Mouse (Mus musculus) intestine, embryonic 15.5 days (tissue): Measurements from ENCODE around the gene Mid1. TPM values are rescaled to one million over a fixed set of nuclear protein-coding genes. Genes with fewer than 3 reads are reported as not detected.

ENCODE experiments used
- ATAC-seq: fragments of 200-750 bp; cut with Nextera tagmentation; 2 replicates; pipeline ENCODE4 v1.8.0; 2017; ENCODE audit warnings: moderate TSS enrichment, moderate library complexity
- H3K27ac ChIP-seq: fragments of 300-500 bp; sonication (generic); 2 replicates; pipeline ENCODE4 v1.5.1; 2015; ENCODE audit warnings: mild to moderate bottlenecking, inconsistent platforms
- H3K27me3 ChIP-seq: fragments of 300-500 bp; sonication (generic); replicated peaks from 2 replicates; pipeline ENCODE4 v1.6.1; 2015; ENCODE audit warnings: inconsistent platforms
- H3K36me3 ChIP-seq: fragments of 300-500 bp; sonication (generic); 2 replicates; pipeline ENCODE4 v1.6.1; 2015; ENCODE audit warnings: inconsistent platforms
- H3K4me1 ChIP-seq: fragments of 300-500 bp; sonication (generic); replicated peaks from 2 replicates; pipeline ENCODE4 v1.6.1; 2015; ENCODE audit warnings: inconsistent platforms
- H3K4me2 ChIP-seq: fragments of 300-500 bp; sonication (generic); replicated peaks from 2 replicates; pipeline ENCODE4 v1.6.1; 2015; ENCODE audit warnings: mild to moderate bottlenecking, inconsistent platforms
- H3K4me3 ChIP-seq: fragments of 300-500 bp; sonication (generic); replicated peaks from 2 replicates; pipeline ENCODE4 v1.5.1; 2015; ENCODE audit warnings: inconsistent platforms
- H3K9ac ChIP-seq: fragments of 300-500 bp; sonication (generic); 2 replicates; pipeline ENCODE4 v1.6.1; 2015; ENCODE audit warnings: inconsistent platforms
- H3K9me3 ChIP-seq: fragments of 300-500 bp; sonication (generic); 2 replicates; pipeline ENCODE4 v1.6.1; 2016; ENCODE audit warnings: inconsistent platforms
- WGBS: fragments of 180-500 bp; shearing (Covaris S2); methylation state at CpG from one replicate; pipeline ENCODE4 v1.1.7; 2015; 5-methylcytosine and 5-hydroxymethylcytosine counted together
- polyA plus RNA-seq: library from polyadenylated mRNA; unstranded; fragments of >200 nt; fragmentation: Nextera tagmentation; extraction: Ambion mirVana; gene quantifications from 2 replicates; pipeline ENCODE4 v1.2.1, GENCODE M21; 2015

Mid1 gene
- polyA plus RNA-seq, 1 experiment from 2014 or later: 5.2 TPM

DNA sequence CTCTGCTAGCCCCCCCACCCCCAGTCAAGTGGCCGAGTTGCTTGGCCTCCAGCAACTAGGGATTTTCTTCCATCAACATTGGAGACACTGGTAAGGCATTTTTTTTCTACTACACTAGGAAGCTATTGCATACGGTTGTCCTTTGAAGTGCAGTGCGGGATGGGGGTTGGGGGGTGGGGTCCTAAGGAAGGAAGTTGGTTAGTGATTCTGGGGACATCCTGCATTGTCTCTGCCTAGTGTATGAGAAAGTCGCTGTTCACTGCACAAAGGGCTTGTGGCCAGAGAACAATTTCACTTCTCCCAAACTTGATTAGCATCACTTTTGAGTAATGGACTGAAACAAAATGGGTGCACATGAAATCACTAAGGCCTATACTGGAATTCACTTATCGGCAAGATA lies 143.1 kb downstream of the Mid1 start:
- H3K27ac ChIP-seq: no peak overlapping the region
- no peaks in the 10 kb centered on the region for H3K4me1 ChIP-seq
- no peak overlapping the region for H3K9ac ChIP-seq
- H3K9me3 ChIP-seq: no peaks in the 10 kb centered on the region
- 56% methylated on average over 5 of the region's 5 CpGs for WGBS
- no peak overlapping the region for H3K4me2 ChIP-seq
- H3K36me3 ChIP-seq: no peaks in the 10 kb centered on the region
- no peak for ATAC-seq
- H3K27me3 ChIP-seq: no peaks in the 10 kb centered on the region
- H3K4me3 ChIP-seq: no peak overlapping the region

DNA sequence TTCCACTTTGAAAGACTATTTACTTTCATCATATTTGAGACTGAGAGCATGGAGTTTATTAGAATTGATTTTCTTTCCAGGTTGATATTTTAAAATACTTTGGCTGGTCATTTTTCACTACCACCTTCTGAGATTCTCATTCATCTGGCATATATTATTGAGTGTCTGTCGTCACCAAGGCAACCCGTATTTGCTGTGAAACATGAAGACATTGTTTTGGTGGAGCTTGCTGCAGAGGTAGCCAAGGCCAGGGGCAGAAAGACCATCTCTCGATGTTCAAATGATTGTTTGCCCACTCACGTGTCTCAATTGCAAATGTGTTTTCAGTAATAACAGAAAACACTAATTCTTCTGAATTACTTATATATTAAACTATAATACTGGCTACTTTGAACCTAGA lies 145.1 kb downstream of the Mid1 start:
- Histone ChIP-seq H3K36me3 (no peaks in the 10 kb centered on the region), H3K27ac (no peak overlapping the region), H3K4me2 (no peak overlapping the region), H3K9ac (no peak overlapping the region), H3K9me3 (no peaks in the 10 kb centered on the region), H3K4me3 (no peak overlapping the region), H3K27me3 (no peaks in the 10 kb centered on the region), H3K4me1 (no peaks in the 10 kb centered on the region)
- no peak for ATAC-seq
- WGBS: 64% methylated on average over 4 of the region's 4 CpGs

DNA sequence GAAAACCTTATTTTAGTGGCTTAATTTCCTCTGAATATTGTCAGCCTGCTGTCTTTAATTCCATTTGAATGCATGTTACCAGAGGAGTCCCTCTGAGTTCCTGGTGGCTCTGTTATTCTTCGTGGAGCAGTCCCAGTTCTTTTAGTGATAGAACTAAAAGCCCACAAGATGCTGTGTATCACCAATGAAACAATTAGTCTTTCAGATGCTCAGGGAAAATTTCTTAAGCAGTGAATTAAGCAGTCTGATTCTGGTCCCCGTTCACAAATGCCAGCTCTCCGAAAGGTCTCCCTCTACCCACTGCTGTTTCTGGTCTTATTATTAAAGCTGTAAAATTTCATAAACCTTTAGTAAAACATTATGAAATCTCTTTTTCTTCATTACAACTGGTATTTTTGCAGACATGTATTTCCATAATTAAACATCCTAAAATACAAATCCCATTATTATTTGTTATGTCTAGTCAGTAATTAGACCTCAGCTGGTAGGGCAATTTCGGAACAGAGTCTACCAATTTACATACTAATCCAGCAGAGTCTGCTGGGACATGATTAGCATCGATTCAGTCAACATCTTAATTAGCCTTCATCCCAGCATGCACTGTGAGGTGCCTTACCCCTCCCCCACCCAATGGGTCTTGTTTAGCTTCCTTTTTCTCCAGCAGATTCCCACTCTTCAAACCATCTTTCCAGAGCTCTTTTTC lies 153.1 kb downstream of the Mid1 start:
- ATAC-seq: no peak

DNA sequence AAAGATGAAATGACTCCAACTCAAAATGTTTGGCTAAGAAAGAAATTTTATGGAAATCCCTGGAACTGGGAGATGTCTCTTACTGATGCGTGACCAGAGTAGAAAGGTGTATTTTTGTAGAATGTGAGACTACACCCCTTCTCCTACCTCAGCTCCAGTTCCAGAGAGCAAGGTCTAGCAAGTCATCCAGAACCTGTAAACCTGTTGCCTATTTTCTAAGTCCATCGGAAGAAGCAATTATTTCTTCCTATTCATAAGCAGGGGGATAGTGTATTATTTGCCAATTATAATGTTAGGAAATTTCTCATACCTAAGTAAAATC lies 153.6 kb downstream of the Mid1 start:
- H3K27ac ChIP-seq: no peak overlapping the region
- H3K4me1 ChIP-seq: no peaks in the 10 kb centered on the region
- ATAC-seq: no peak
- H3K9ac ChIP-seq: no peak overlapping the region
- H3K4me2 ChIP-seq: no peak overlapping the region
- no peak overlapping the region for H3K4me3 ChIP-seq
- no peaks in the 10 kb centered on the region for H3K36me3 ChIP-seq
- no peaks in the 10 kb centered on the region for H3K27me3 ChIP-seq
- 95% methylated on average over 2 of the region's 2 CpGs for WGBS
- H3K9me3 ChIP-seq: no peaks in the 10 kb centered on the region

More for the DNA sequence above, 153.1 kb downstream of the Mid1 start:
- Histone ChIP-seq H3K27ac (no peak overlapping the region), H3K4me3 (no peak overlapping the region), H3K27me3 (no peaks in the 10 kb centered on the region), H3K4me1 (no peaks in the 10 kb centered on the region), H3K36me3 (no peaks in the 10 kb centered on the region), H3K9ac (no peak overlapping the region), H3K4me2 (no peak overlapping the region), H3K9me3 (no peaks in the 10 kb centered on the region)
- 69% methylated on average over 5 of the region's 5 CpGs for WGBS

DNA sequence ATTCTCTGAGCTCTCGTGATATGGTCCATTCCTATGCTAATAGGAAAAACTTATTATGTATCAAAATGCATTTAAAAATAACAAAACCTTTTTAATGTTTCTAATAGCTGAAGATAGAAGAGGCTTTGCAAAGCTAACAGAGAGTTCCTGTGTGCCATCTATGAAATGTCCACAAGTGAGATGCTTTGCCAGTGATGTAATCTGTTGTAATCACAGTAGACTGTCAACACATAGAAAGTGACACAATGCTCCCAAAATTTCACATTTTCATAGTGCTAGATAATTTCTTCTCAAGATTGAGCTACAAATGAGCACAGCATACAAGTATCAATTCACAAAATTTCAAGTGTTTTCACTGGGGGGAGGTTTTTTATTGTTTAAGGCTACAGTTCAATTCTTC lies 158.3 kb downstream of the Mid1 start:
- Histone ChIP-seq H3K27me3 (no peaks in the 10 kb centered on the region), H3K4me2 (no peak overlapping the region), H3K36me3 (no peaks in the 10 kb centered on the region), H3K9ac (no peak overlapping the region), H3K27ac (no peak overlapping the region), H3K9me3 (no peaks in the 10 kb centered on the region), H3K4me1 (no peaks in the 10 kb centered on the region), H3K4me3 (no peak overlapping the region)
- ATAC-seq: no peak
- 63% methylated on average over 1 of the region's 1 CpGs for WGBS

DNA sequence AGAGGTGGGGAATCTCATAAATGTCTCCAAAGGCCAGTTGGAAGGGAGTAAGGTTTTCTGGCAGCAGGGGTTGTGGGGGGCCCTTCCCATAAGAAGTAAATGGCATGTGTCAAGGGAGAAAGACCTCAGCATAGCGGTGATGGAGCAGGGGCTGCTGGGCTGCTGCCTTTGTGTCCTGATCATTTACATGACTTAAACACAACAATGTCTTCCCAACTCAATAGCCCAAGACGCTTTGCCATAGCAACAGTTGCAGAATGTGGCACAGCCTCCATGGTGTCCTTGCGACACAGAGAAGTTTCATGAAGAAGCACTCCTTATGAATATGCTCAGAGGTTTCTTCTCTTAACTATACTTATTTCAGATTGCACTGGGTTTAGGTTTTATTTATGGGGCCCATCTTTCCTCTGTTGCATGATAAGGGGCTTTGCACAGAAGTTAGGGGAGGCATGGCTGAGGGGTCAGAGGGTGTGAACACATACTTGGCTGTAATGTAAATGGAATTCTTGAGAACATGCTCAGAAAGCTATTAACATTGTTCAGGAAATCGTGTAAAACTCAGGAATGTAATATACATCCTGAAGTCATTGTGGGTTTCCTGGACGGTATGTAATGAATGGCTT lies 159.3 kb downstream of the Mid1 start:
- Histone ChIP-seq H3K27me3 (no peaks in the 10 kb centered on the region), H3K4me1 (no peaks in the 10 kb centered on the region), H3K27ac (no peak overlapping the region), H3K4me2 (no peak overlapping the region), H3K36me3 (no peaks in the 10 kb centered on the region), H3K9ac (no peak overlapping the region), H3K4me3 (no peak overlapping the region), H3K9me3 (no peaks in the 10 kb centered on the region)
- WGBS: 51% methylated on average over 5 of the region's 5 CpGs
- ATAC-seq: no peak

DNA sequence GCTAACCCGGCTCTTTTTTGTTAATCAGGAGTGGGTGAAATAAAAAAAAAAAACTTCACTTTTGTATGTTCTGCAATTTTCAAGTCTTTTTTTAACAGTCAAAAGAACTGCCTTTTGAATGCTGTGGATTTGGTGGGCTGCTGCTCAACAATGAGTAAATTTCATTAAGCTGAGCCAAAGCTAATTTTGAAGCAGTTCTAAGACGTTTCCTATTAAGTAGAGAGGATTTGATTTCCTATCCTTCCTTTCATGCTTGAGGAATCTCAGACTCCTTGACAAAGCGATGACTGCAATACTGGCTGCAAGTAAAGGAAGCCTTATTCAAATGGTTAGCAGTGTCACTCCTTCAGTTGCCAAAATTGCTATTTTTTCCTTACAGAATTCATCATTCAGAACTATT lies 161.2 kb downstream of the Mid1 start:
- 67% methylated on average over 3 of the region's 3 CpGs for WGBS
- Histone ChIP-seq H3K9ac (no peak overlapping the region), H3K4me2 (no peak overlapping the region), H3K27ac (no peak overlapping the region), H3K4me3 (no peak overlapping the region), H3K36me3 (no peaks in the 10 kb centered on the region), H3K4me1 (no peaks in the 10 kb centered on the region), H3K9me3 (no peaks in the 10 kb centered on the region), H3K27me3 (no peaks in the 10 kb centered on the region)
- no peak for ATAC-seq

DNA sequence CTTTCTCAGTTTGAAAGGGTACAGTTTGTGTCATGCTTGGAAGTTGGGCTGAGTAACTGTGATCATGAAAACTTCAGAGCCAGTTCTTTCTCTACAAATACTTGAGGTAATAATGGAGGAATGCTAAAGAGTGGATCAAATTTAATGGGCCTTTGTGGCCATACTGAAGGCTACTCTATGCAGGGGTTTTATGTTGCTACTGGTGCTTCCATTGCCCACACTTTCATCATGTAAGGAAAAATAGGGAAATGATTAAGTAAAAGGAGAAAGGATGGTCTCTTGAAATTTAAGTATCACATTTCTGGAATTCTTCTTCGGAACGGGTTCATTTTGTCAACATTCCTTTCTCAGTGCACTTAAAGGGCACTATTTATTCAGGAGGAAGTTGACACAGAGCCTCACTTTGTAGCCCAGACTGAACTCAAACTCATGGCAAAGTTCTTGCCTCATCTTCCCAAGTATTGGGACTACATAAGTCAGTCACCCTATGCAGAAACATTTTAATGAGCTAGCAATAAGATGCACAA lies 176.3 kb downstream of the Mid1 start:
- Histone ChIP-seq H3K4me3 (no peak overlapping the region), H3K27me3 (no peaks in the 10 kb centered on the region), H3K36me3 (no peaks in the 10 kb centered on the region), H3K4me1 (no peaks in the 10 kb centered on the region), H3K4me2 (no peak overlapping the region), H3K27ac (no peak overlapping the region), H3K9me3 (no peaks in the 10 kb centered on the region), H3K9ac (no peak overlapping the region)
- no peak for ATAC-seq
- WGBS: 15% methylated on average over 2 of the region's 2 CpGs

DNA sequence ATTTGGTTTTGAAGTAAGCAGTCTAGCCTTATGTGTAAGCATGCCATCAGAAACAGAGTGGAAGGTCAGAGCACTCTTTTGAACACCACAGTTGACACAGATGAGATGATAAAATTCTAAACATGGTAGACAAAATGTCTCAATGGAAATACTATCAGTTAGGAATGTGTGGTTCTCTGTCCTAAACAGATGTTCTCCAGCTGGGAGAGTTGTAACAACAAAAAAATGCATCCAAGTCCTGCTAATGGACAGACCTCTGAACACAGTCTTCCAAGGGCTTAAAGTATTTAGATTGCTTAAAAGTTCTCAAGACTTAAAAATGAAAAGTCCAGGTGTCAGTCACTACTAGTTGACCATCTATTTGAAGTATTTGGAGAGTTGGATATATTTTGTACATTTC lies 177.4 kb downstream of the Mid1 start:
- Histone ChIP-seq H3K9ac (no peak overlapping the region), H3K27ac (no peak overlapping the region), H3K4me1 (no peaks in the 10 kb centered on the region), H3K4me3 (no peak overlapping the region), H3K36me3 (no peaks in the 10 kb centered on the region), H3K27me3 (no peaks in the 10 kb centered on the region), H3K9me3 (no peaks in the 10 kb centered on the region), H3K4me2 (no peak overlapping the region)
- ATAC-seq: no peak

DNA sequence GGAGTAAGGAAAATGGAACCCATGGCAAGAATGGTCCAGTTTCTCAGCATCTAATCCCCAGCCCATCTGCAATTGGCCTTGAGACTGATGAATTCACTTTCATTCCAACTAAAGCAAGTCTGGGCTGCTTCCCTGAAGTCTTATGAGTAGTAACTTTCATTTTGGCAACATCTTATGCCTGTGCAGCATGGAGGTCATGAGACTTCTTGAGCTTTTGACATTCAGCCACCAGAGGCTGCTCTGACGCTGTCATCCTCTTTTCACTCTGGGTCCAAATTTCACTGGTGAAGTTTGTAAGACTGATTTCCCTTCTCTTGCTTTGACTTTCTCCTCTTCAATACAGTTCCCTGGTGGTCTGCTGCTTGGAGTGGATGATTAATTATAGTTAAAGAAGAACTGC lies 177.8 kb downstream of the Mid1 start:
- Histone ChIP-seq H3K36me3 (no peaks in the 10 kb centered on the region), H3K4me3 (no peak overlapping the region), H3K4me1 (no peaks in the 10 kb centered on the region), H3K9me3 (no peaks in the 10 kb centered on the region), H3K27ac (no peak overlapping the region), H3K9ac (no peak overlapping the region), H3K4me2 (no peak overlapping the region), H3K27me3 (no peaks in the 10 kb centered on the region)
- WGBS: 51% methylated on average over 1 of the region's 1 CpGs
- no peak for ATAC-seq

DNA sequence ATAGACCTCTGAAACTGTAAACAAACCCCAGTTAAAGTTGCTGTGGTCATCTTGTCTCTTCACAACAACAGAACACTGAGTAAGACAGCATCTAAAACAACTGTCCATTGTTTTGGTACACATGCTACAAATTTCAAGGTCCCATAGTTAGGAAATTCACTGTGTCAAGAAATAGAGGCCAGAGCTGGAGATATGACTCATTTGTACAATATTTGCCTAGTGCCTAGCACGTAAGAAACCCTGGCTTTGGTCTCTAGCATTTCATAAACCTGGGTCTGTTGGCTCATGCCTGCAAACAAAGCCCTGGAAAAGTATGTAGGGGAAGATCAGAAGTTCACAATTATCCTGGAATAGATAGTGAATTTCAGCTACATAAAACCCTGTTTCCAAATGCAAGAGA lies 178.8 kb downstream of the Mid1 start:
- Histone ChIP-seq H3K4me3 (no peak overlapping the region), H3K4me1 (no peaks in the 10 kb centered on the region), H3K4me2 (no peak overlapping the region), H3K9me3 (no peaks in the 10 kb centered on the region), H3K9ac (no peak overlapping the region), H3K27ac (no peak overlapping the region), H3K27me3 (no peaks in the 10 kb centered on the region), H3K36me3 (no peaks in the 10 kb centered on the region)
- ATAC-seq: no peak
- WGBS: 22% methylated on average over 1 of the region's 1 CpGs

DNA sequence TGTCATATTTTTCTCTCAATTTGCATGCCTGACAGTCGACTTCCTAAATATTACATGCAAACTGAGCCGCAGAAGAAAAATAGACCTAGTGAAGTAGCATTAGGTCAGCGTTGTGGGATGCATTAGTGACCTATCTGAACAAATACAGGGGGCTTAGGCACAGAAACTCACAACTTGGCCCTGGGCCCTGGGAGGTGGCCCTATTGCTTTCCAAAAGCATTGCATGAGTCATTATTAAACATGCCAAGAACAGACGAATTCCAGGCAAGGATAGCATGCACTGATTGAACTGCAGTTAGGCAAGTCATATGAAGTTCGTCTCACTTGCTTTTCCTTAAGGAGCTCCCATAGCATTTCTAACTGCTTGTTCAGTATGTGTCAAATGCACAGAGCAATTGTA lies 183.2 kb downstream of the Mid1 start:
- Histone ChIP-seq H3K27me3 (no peaks in the 10 kb centered on the region), H3K4me1 (no peaks in the 10 kb centered on the region), H3K9ac (no peak overlapping the region), H3K4me2 (no peak overlapping the region), H3K27ac (no peak overlapping the region), H3K9me3 (no peaks in the 10 kb centered on the region), H3K36me3 (no peaks in the 10 kb centered on the region), H3K4me3 (no peak overlapping the region)
- WGBS: 60% methylated on average over 5 of the region's 5 CpGs
- no peak for ATAC-seq

DNA sequence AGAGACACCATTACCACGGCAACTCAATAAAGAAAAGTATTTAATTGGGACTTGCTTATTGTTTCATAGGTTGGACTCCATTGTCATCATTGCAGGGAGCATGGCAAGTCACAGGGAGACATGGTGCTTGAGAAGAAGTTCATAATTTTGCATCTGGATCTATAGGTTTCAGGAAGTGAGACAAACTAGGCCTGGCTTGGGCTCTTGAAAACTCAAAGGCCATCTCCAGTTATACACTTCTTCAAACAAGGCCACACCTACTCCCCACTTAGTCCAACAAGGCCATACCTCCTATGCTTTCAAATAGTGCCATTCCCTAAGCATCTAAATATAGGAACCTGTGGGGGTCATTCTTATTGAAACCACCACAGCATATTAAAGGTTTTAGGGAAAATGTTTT lies 189.5 kb downstream of the Mid1 start:
- no peak overlapping the region for H3K9ac ChIP-seq
- H3K27me3 ChIP-seq: no peaks in the 10 kb centered on the region
- no peak for ATAC-seq
- no peaks in the 10 kb centered on the region for H3K4me1 ChIP-seq
- H3K9me3 ChIP-seq: no peaks in the 10 kb centered on the region
- WGBS: 88% methylated on average over 1 of the region's 1 CpGs
- no peak overlapping the region for H3K4me2 ChIP-seq
- no peaks in the 10 kb centered on the region for H3K36me3 ChIP-seq
- H3K4me3 ChIP-seq: no peak overlapping the region
- H3K27ac ChIP-seq: no peak overlapping the region
